Mouse (Mus musculus) ES-Bruce4 (cell line): ENCODE results near the gene Diaph2.

Source experiments
- CTCF ChIP-seq: IDR thresholded peaks from one replicate; pipeline ENCODE4 v1.8.1; 2011; ENCODE audit warnings: low read depth, low read length
- POLR2A ChIP-seq: IDR thresholded peaks from one replicate; pipeline ENCODE4 v1.8.1; 2011; ENCODE audit warnings: low read length; ENCODE audit not compliant: insufficient read depth

DNA sequence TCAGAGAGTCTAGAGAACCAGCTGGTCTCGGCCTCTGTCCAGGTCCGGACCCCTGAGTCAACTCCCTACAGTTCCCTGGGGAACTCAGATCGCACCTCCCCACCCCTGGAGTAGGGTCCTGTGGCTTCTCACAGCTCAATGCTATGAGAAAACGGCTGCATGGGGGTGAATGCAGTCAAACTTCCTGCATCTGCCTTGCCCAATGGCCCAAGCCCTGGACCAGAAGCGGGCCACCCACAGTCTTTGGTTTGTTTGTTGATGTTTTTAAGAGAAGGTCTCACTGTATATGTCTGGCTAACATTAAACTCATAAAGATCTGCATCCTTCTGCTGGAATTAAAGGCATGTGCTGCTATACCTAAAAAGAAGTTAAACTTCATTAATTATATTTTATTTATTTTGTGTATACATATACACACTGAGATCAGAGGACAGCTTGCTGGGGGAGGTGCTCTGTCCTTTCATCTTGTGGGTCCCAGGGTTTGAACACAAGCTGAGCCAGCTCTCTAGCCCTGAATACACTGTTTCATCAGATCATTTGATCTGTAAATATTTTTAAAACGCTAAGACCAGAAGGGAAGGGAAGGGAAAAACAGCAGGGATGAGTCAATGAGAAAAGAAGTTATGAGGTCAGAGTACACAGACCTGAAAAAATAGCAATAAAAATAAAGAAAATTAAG, 47.8 kb upstream of the Diaph2 start:
- TF ChIP-seq POLR2A: no peak
- no peak for TF ChIP-seq CTCF
